21 mouse cellular contexts compared by ENCODE assay signal in the genomic region with DNA sequence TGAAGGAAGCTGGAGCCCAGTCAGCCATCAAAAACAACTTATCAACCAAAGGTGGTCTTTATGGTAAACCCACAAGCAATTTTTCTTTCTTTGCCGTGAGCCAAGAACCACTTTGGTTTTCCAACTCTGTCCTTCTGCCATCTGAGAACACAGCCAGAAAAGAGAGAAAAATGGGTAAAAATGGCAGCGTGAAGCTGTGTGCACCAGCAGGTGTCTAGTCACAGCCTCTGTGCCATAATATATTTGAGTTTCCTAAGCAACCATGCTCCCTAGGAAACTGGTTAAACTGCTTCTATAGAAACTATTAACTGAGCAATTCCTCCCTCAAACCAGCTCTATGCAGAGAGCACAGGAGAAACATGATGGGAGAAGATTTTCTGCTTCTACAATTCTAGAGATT.
A peak's percentile ranks its signal among the peaks of the same experiment; 100 is the strongest.
DNase-seq lines count a peak whose midpoint lies in the region; ATAC-seq lines count a peak whose summit lies in the region.
"Had no signal": no experiment of that assay in that cellular context is flagged by ENCODE, and none has a peak within 500 bp of the region (broad histone marks: within the 10 kb centered on the region; RNA-seq: fewer than 3 reads in every experiment).

No protein-coding gene starts in this region.

- H3K4me1 ChIP-seq in forebrain, embryonic 14.5 days (ENCODE audit: control insufficient read depth, insufficient read depth, low read length) = no peaks in the 10 kb centered on the region
- no peaks in the 10 kb centered on the region for H3K4me1 ChIP-seq in forebrain, embryonic 10.5 days
- H3K4me1 ChIP-seq in hindbrain, embryonic 15.5 days (replicated peaks) = no peaks in the 10 kb centered on the region
- peaks cover 3% of the 10 kb centered on the region; the same call in 1 of the 2 replicates for H3K4me1 ChIP-seq in hindbrain, embryonic 12.5 days
- H3K4me1 ChIP-seq: embryonic facial prominence, embryonic 12.5 days; midbrain, embryonic 12.5 days had no signal

- no peak overlapping the region for H3K9ac ChIP-seq in forebrain, embryonic 14.5 days (ENCODE audit: low read length)
- H3K9ac ChIP-seq in hindbrain, embryonic 15.5 days = no peak overlapping the region
- H3K9ac ChIP-seq in hindbrain, embryonic 12.5 days = no peak overlapping the region
- H3K9ac ChIP-seq: embryonic facial prominence, embryonic 12.5 days; midbrain, embryonic 12.5 days had no signal

- peak; percentile 50 for DNase-seq in forebrain, embryonic 14.5 days (ENCODE audit: low spot score)
- no peak for DNase-seq in forebrain, embryonic 10.5 days (ENCODE audit: extremely low spot score, low spot score)
- peak; percentile 3 to 22 for DNase-seq in left cerebral cortex, postnatal 14 days (ENCODE audit: low spot score in 2 of 2)
- no peak for DNase-seq in left cerebral cortex, adult 11 months (ENCODE audit: low spot score)
- peak; percentile 36 for DNase-seq in brain, adult 2 months (ENCODE audit: low read depth, low spot score)
- DNase-seq in MN1 (ENCODE audit: low spot score) = no peak
- DNase-seq: adrenal gland, postnatal 25 days; cerebellum, adult 8-10 months; gastrocnemius, postnatal 25 days; liver; thymus, postnatal 14 days had no signal

- no peaks in the 10 kb centered on the region for H3K9me3 ChIP-seq in forebrain, embryonic 14.5 days (replicated peaks; ENCODE audit: control insufficient read depth, low read length)
- no peaks in the 10 kb centered on the region for H3K9me3 ChIP-seq in forebrain, embryonic 10.5 days
- no peaks in the 10 kb centered on the region for H3K9me3 ChIP-seq in hindbrain, embryonic 15.5 days
- no peaks in the 10 kb centered on the region for H3K9me3 ChIP-seq in hindbrain, embryonic 12.5 days (replicated peaks)
- H3K9me3 ChIP-seq: embryonic facial prominence, embryonic 12.5 days; midbrain, embryonic 12.5 days had no signal

- no peak overlapping the region for H3K4me2 ChIP-seq in forebrain, embryonic 14.5 days (ENCODE audit: low read length)
- H3K4me2 ChIP-seq in hindbrain, embryonic 15.5 days = no peak overlapping the region
- H3K4me2 ChIP-seq in hindbrain, embryonic 12.5 days (replicated peaks) = no peak overlapping the region
- H3K4me2 ChIP-seq: embryonic facial prominence, embryonic 12.5 days; midbrain, embryonic 12.5 days had no signal

- peak; percentile 20; the same call in 1 of the 2 replicates for ATAC-seq in forebrain, embryonic 14.5 days
- ATAC-seq in hindbrain, embryonic 15.5 days (ENCODE audit: low FRiP score, low read depth) = peak; percentile 68; the same call in 1 of the 2 replicates
- ATAC-seq in hindbrain, embryonic 12.5 days (ENCODE audit: low FRiP score) = no peak
- ATAC-seq: intestine, postnatal 0 days; lung, postnatal 0 days had no signal

- H3K4me3 ChIP-seq in forebrain, embryonic 14.5 days (ENCODE audit: low read depth, low read length) = no peak overlapping the region
- H3K4me3 ChIP-seq in forebrain, embryonic 10.5 days = no peak overlapping the region
- H3K4me3 ChIP-seq in hindbrain, embryonic 15.5 days = no peak overlapping the region
- no peak overlapping the region for H3K4me3 ChIP-seq in hindbrain, embryonic 12.5 days
- H3K4me3 ChIP-seq: embryonic facial prominence, embryonic 12.5 days; erythroblast, embryonic 14.5 days; midbrain, embryonic 12.5 days; myocyte had no signal

- intact Hi-C loops in left cerebral cortex, postnatal 14 days (cut with DNase I) = no loop called here

- H3K27me3 ChIP-seq in forebrain, embryonic 14.5 days (replicated peaks; ENCODE audit: control insufficient read depth, insufficient read depth, low read length) = no peaks in the 10 kb centered on the region
- H3K27me3 ChIP-seq in forebrain, embryonic 10.5 days (ENCODE audit: poor library complexity, severe bottlenecking) = no peaks in the 10 kb centered on the region
- H3K27me3 ChIP-seq in hindbrain, embryonic 15.5 days = no peaks in the 10 kb centered on the region
- H3K27me3 ChIP-seq in hindbrain, embryonic 12.5 days = no peaks in the 10 kb centered on the region
- H3K27me3 ChIP-seq: embryonic facial prominence, embryonic 12.5 days; midbrain, embryonic 12.5 days had no signal

- no peaks in the 10 kb centered on the region for H3K36me3 ChIP-seq in forebrain, embryonic 14.5 days (ENCODE audit: control insufficient read depth, insufficient read depth, low read length)
- no peaks in the 10 kb centered on the region for H3K36me3 ChIP-seq in forebrain, embryonic 10.5 days (replicated peaks)
- no peaks in the 10 kb centered on the region for H3K36me3 ChIP-seq in hindbrain, embryonic 15.5 days
- H3K36me3 ChIP-seq in hindbrain, embryonic 12.5 days = no peaks in the 10 kb centered on the region
- H3K36me3 ChIP-seq: embryonic facial prominence, embryonic 12.5 days; G1E; midbrain, embryonic 12.5 days had no signal

- 70% methylated on average over 2 of the region's 2 CpGs for WGBS in forebrain, embryonic 14.5 days
- WGBS in forebrain, embryonic 10.5 days = 88% methylated on average over 2 of the region's 2 CpGs
- WGBS in hindbrain, embryonic 15.5 days = 44% methylated on average over 2 of the region's 2 CpGs
- WGBS in hindbrain, embryonic 12.5 days = 74% methylated on average over 2 of the region's 2 CpGs

- H3K27ac ChIP-seq in forebrain, embryonic 14.5 days (ENCODE audit: low read depth, low read length) = no peak overlapping the region
- no peak overlapping the region for H3K27ac ChIP-seq in forebrain, embryonic 10.5 days
- H3K27ac ChIP-seq in hindbrain, embryonic 15.5 days (replicated peaks) = no peak overlapping the region
- H3K27ac ChIP-seq in hindbrain, embryonic 12.5 days = no peak overlapping the region
- H3K27ac ChIP-seq: embryonic facial prominence, embryonic 12.5 days; midbrain, embryonic 12.5 days; stomach, postnatal 0 days had no signal

Comparison
In these comparisons a context has a peak if more than half of its experiments do, and no peak if none do; other contexts are left out.
1. DNase-seq: peak in forebrain, embryonic 14.5 days (single experiment), left cerebral cortex, postnatal 14 days (2 of 2) and brain, adult 2 months (single experiment); none in forebrain, embryonic 10.5 days (single experiment), left cerebral cortex, adult 11 months (single experiment) and MN1 (single experiment).